Mouse (Mus musculus): ENCODE measurements around the gene Lmo7. TPM values are rescaled to one million over a fixed set of nuclear protein-coding genes. Genes with fewer than 3 reads are reported as not detected.

Gene Lmo7
- polyA plus RNA-seq (2014; fragmentation: Nextera tagmentation; extraction: Ambion mirVana) = 18.0 and 20.1 TPM in 2 replicates

GRCm38 (mm10) chr14:101729237-101729971, at the start of gene Lmo7, which contains the start of gene Gm9922:
Lmo7 (plus strand) TSS chr14:101729957.
Gm9922 (minus strand) TSS chr14:101729814.
- peak; percentile 88 for ATAC-seq (ENCODE audit: insufficient number of reproducible peaks, insufficient read depth, low FRiP score, low read depth)

GRCm38 (mm10) chr14:101687696-101688095, 42.1 kb upstream of the Lmo7 start:
- no peak overlapping the region for H3K4me2 ChIP-seq (replicated peaks; ENCODE audit: low read depth, low read length)
- no peak overlapping the region for H3K27ac ChIP-seq (ENCODE audit: low read length)
- no peaks in the 10 kb centered on the region for H3K9me3 ChIP-seq (ENCODE audit: control insufficient read depth, low read depth, low read length)
- H3K4me1 ChIP-seq (ENCODE audit: control insufficient read depth, insufficient read depth, low read length) = no peaks in the 10 kb centered on the region
- ATAC-seq (ENCODE audit: insufficient number of reproducible peaks, insufficient read depth, low FRiP score, low read depth) = no peak
- no peaks in the 10 kb centered on the region for H3K27me3 ChIP-seq (ENCODE audit: control insufficient read depth, insufficient read depth, low read length)
- H3K4me3 ChIP-seq (ENCODE audit: low read depth, low read length) = no peak overlapping the region
- H3K9ac ChIP-seq (replicated peaks; ENCODE audit: low read depth, low read length) = no peak overlapping the region
- H3K36me3 ChIP-seq (ENCODE audit: control insufficient read depth, insufficient read depth, low read length) = no peaks in the 10 kb centered on the region; the same call in 1 of the 2 replicates
- 91% methylated on average over 6 of the region's 6 CpGs for WGBS

More at GRCm38 (mm10) chr14:101729237-101729971, at the start of gene Lmo7, which contains the start of gene Gm9922:
- H3K4me3 ChIP-seq (ENCODE audit: low read depth, low read length) = peak within 1 kb of the TSS; percentile 64
- no peaks in the 10 kb centered on the region for H3K27me3 ChIP-seq (ENCODE audit: control insufficient read depth, insufficient read depth, low read length)
- 1% methylated on average over 51 of the region's 51 CpGs for WGBS
- no peak within 1 kb of the TSS for H3K27ac ChIP-seq (ENCODE audit: low read length)
- H3K36me3 ChIP-seq (ENCODE audit: control insufficient read depth, insufficient read depth, low read length) = no peaks in the 10 kb centered on the region
- no peaks in the 10 kb centered on the region; the same call in 1 of the 2 replicates for H3K4me1 ChIP-seq (ENCODE audit: control insufficient read depth, insufficient read depth, low read length)
- no peaks in the 10 kb centered on the region for H3K9me3 ChIP-seq (ENCODE audit: control insufficient read depth, low read depth, low read length)
- H3K9ac ChIP-seq (replicated peaks; ENCODE audit: low read depth, low read length) = peak within 1 kb of the TSS; percentile 37; the same call in 1 of the 2 replicates
- peak within 1 kb of the TSS; percentile 98 for H3K4me2 ChIP-seq (replicated peaks; ENCODE audit: low read depth, low read length)

- H3K27me3 ChIP-seq (ENCODE audit: control insufficient read depth, insufficient read depth, low read length) = no peaks in the 10 kb centered on the region
- H3K9me3 ChIP-seq (ENCODE audit: control insufficient read depth, low read depth, low read length) = no peaks in the 10 kb centered on the region
- H3K4me2 ChIP-seq (replicated peaks; ENCODE audit: low read depth, low read length) = no peak overlapping the region
- no peak overlapping the region for H3K9ac ChIP-seq (replicated peaks; ENCODE audit: low read depth, low read length)
- no peaks in the 10 kb centered on the region for H3K4me1 ChIP-seq (ENCODE audit: control insufficient read depth, insufficient read depth, low read length)
- 89% methylated on average over 2 of the region's 2 CpGs for WGBS
- ATAC-seq (ENCODE audit: insufficient number of reproducible peaks, insufficient read depth, low FRiP score, low read depth) = no peak
- no peaks in the 10 kb centered on the region; the same call in 1 of the 2 replicates for H3K36me3 ChIP-seq (ENCODE audit: control insufficient read depth, insufficient read depth, low read length)
- no peak overlapping the region for H3K27ac ChIP-seq (ENCODE audit: low read length)
- H3K4me3 ChIP-seq (ENCODE audit: low read depth, low read length) = no peak overlapping the region
Measured at GRCm38 (mm10) chr14:101688406-101688805, 41.4 kb upstream of the Lmo7 start.

- WGBS = 79% methylated on average over 4 of the region's 4 CpGs
- Histone ChIP-seq H3K4me3 (ENCODE audit: low read depth, low read length) (no peak overlapping the region), H3K27me3 (ENCODE audit: control insufficient read depth, insufficient read depth, low read length) (no peaks in the 10 kb centered on the region), H3K9ac (replicated peaks; ENCODE audit: low read depth, low read length) (no peak overlapping the region), H3K4me1 (ENCODE audit: control insufficient read depth, insufficient read depth, low read length) (no peaks in the 10 kb centered on the region), H3K36me3 (ENCODE audit: control insufficient read depth, insufficient read depth, low read length) (no peaks in the 10 kb centered on the region), H3K9me3 (ENCODE audit: control insufficient read depth, low read depth, low read length) (no peaks in the 10 kb centered on the region), H3K27ac (ENCODE audit: low read length) (no peak overlapping the region), H3K4me2 (replicated peaks; ENCODE audit: low read depth, low read length) (no peak overlapping the region)
- no peak for ATAC-seq (ENCODE audit: insufficient number of reproducible peaks, insufficient read depth, low FRiP score, low read depth)
Measured at GRCm38 (mm10) chr14:101704479-101704878, 25.3 kb upstream of the Lmo7 start.

GRCm38 (mm10) chr14:101707088-101707487, 22.7 kb upstream of the Lmo7 start:
- 92% methylated on average over 5 of the region's 5 CpGs for WGBS
- no peak overlapping the region for H3K4me3 ChIP-seq (ENCODE audit: low read depth, low read length)

GRCm38 (mm10) chr14:101714414-101714813, 15.3 kb upstream of the Lmo7 start:
- no peak overlapping the region for H3K9ac ChIP-seq (replicated peaks; ENCODE audit: low read depth, low read length)
- 85% methylated on average over 2 of the region's 2 CpGs for WGBS
- no peak overlapping the region for H3K4me3 ChIP-seq (ENCODE audit: low read depth, low read length)
- no peaks in the 10 kb centered on the region for H3K36me3 ChIP-seq (ENCODE audit: control insufficient read depth, insufficient read depth, low read length)
- ATAC-seq (ENCODE audit: insufficient number of reproducible peaks, insufficient read depth, low FRiP score, low read depth) = no peak
- no peaks in the 10 kb centered on the region for H3K27me3 ChIP-seq (ENCODE audit: control insufficient read depth, insufficient read depth, low read length)
- no peak overlapping the region for H3K4me2 ChIP-seq (replicated peaks; ENCODE audit: low read depth, low read length)
- no peaks in the 10 kb centered on the region for H3K9me3 ChIP-seq (ENCODE audit: control insufficient read depth, low read depth, low read length)
- no peak overlapping the region for H3K27ac ChIP-seq (ENCODE audit: low read length)
- no peaks in the 10 kb centered on the region for H3K4me1 ChIP-seq (ENCODE audit: control insufficient read depth, insufficient read depth, low read length)

More at GRCm38 (mm10) chr14:101707088-101707487, 22.7 kb upstream of the Lmo7 start:
- Histone ChIP-seq H3K9ac (replicated peaks; ENCODE audit: low read depth, low read length) (no peak overlapping the region), H3K9me3 (ENCODE audit: control insufficient read depth, low read depth, low read length) (no peaks in the 10 kb centered on the region), H3K36me3 (ENCODE audit: control insufficient read depth, insufficient read depth, low read length) (no peaks in the 10 kb centered on the region), H3K4me1 (ENCODE audit: control insufficient read depth, insufficient read depth, low read length) (no peaks in the 10 kb centered on the region), H3K27ac (ENCODE audit: low read length) (no peak overlapping the region), H3K27me3 (ENCODE audit: control insufficient read depth, insufficient read depth, low read length) (no peaks in the 10 kb centered on the region), H3K4me2 (replicated peaks; ENCODE audit: low read depth, low read length) (no peak overlapping the region)
- ATAC-seq (ENCODE audit: insufficient number of reproducible peaks, insufficient read depth, low FRiP score, low read depth) = no peak

- Histone ChIP-seq H3K27me3 (ENCODE audit: control insufficient read depth, insufficient read depth, low read length) (no peaks in the 10 kb centered on the region), H3K27ac (ENCODE audit: low read length) (no peak overlapping the region), H3K4me2 (replicated peaks; ENCODE audit: low read depth, low read length) (peak overlapping the region; percentile 98), H3K36me3 (ENCODE audit: control insufficient read depth, insufficient read depth, low read length) (no peaks in the 10 kb centered on the region), H3K9ac (replicated peaks; ENCODE audit: low read depth, low read length) (peak overlapping the region; percentile 37; the same call in 1 of the 2 replicates), H3K4me3 (ENCODE audit: low read depth, low read length) (peak overlapping the region; percentile 64), H3K4me1 (ENCODE audit: control insufficient read depth, insufficient read depth, low read length) (no peaks in the 10 kb centered on the region; the same call in 1 of the 2 replicates), H3K9me3 (ENCODE audit: control insufficient read depth, low read depth, low read length) (no peaks in the 10 kb centered on the region)
- peak; percentile 54; the same call in 1 of the 2 replicates for ATAC-seq (ENCODE audit: insufficient number of reproducible peaks, insufficient read depth, low FRiP score, low read depth)
- 2% methylated on average over 28 of the region's 28 CpGs for WGBS
Measured at GRCm38 (mm10) chr14:101729972-101730692, 375 bp downstream of the Lmo7 start.

GRCm38 (mm10) chr14:101733542-101734303, 4.0 kb downstream of the Lmo7 start:
- no peaks in the 10 kb centered on the region for H3K36me3 ChIP-seq (ENCODE audit: control insufficient read depth, insufficient read depth, low read length)
- no peak overlapping the region for H3K27ac ChIP-seq (ENCODE audit: low read length)
- 28% methylated on average over 10 of the region's 10 CpGs for WGBS
- no peaks in the 10 kb centered on the region for H3K9me3 ChIP-seq (ENCODE audit: control insufficient read depth, low read depth, low read length)
- H3K4me3 ChIP-seq (ENCODE audit: low read depth, low read length) = no peak overlapping the region
- H3K4me2 ChIP-seq (replicated peaks; ENCODE audit: low read depth, low read length) = no peak overlapping the region
- H3K4me1 ChIP-seq (ENCODE audit: control insufficient read depth, insufficient read depth, low read length) = no peaks in the 10 kb centered on the region; the same call in 1 of the 2 replicates
- no peaks in the 10 kb centered on the region for H3K27me3 ChIP-seq (ENCODE audit: control insufficient read depth, insufficient read depth, low read length)
- ATAC-seq (ENCODE audit: insufficient number of reproducible peaks, insufficient read depth, low FRiP score, low read depth) = no peak
- H3K9ac ChIP-seq (replicated peaks; ENCODE audit: low read depth, low read length) = no peak overlapping the region

All from stomach, embryonic 14.5 days (tissue).